Mouse (Mus musculus) megakaryocyte, embryonic 14.5 days (primary cell): Measurements from ENCODE around the gene Cry2.

ENCODE experiments used
- FLI1 ChIP-seq: IDR thresholded peaks from 2 replicates; pipeline ENCODE4 v1.6.1; 2012; ENCODE audit warnings: low read length, inconsistent platforms, mixed read lengths
- GATA1 ChIP-seq: IDR thresholded peaks from 3 replicates; pipeline ENCODE4 v1.6.1; 2012; ENCODE audit warnings: mixed read lengths, low read length, inconsistent platforms, borderline replicate concordance

- TF ChIP-seq GATA1, result no peak
- TF ChIP-seq FLI1, result no peak
Measured at GRCm38 (mm10) chr2:92438567-92438966, 4.7 kb upstream of the Cry2 start.
